Mouse (Mus musculus): Measurements from ENCODE around the gene Bcl3.

Bcl3 gene

GRCm38 (mm10) chr7:19769001-19769400 lies 53.6 kb downstream of the Bcl3 start:
- DNase-seq (ENCODE audit: low spot score), result no peak

- DNase-seq (ENCODE audit: low spot score), result no peak
These were observed 54.3 kb downstream of the Bcl3 start for GRCm38 (mm10) chr7:19768251-19768650.

- no peak for DNase-seq (ENCODE audit: low spot score)
These were observed 58.0 kb downstream of the Bcl3 start for GRCm38 (mm10) chr7:19764581-19764980.

- DNase-seq (ENCODE audit: low spot score), result no peak
These were observed 58.6 kb downstream of the Bcl3 start for GRCm38 (mm10) chr7:19763829-19764477.

GRCm38 (mm10) chr7:19762283-19762682 lies 60.3 kb downstream of the Bcl3 start:
- DNase-seq (ENCODE audit: low spot score), result no peak

- DNase-seq (ENCODE audit: low spot score), result no peak
These were observed 62.5 kb downstream of the Bcl3 start for GRCm38 (mm10) chr7:19760021-19760420.

- no peak for DNase-seq (ENCODE audit: low spot score)
These were observed 63.9 kb downstream of the Bcl3 start for GRCm38 (mm10) chr7:19758623-19759022.
